Mouse (Mus musculus): Measurements from ENCODE around the gene Lrrc8c. TPM values are rescaled to one million over a fixed set of nuclear protein-coding genes. Genes with fewer than 3 reads are reported as not detected.

Lrrc8c gene
- polyA plus RNA-seq, 1 experiment from 2014 or later = 11.8 TPM

DNA sequence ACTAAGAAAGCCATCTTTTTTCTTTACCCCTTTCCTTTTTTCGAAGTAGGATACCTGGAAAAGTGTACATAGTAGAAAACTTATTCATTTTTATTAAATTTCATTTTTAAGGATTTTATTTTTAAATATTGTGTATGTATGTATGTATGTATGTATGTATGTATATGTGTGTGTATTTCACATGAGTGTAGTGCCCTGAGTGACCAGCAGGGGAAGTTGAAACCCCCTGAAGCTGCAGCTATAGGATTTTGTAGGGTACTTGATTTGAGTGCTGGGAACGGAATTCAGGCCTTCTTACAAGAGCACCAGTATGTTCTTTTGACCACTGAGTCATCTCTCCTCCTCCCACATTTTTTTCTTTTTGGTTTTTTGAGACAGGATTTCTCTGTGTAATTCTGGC lies 100.5 kb downstream of the Lrrc8c start:
- H3K4me3 ChIP-seq (ENCODE audit: low read depth, low read length) = no peak overlapping the region
- no peak overlapping the region for H3K27ac ChIP-seq (ENCODE audit: low read depth, low read length)
- H3K4me2 ChIP-seq (replicated peaks; ENCODE audit: low read depth) = no peak overlapping the region
- H3K9me3 ChIP-seq (ENCODE audit: control insufficient read depth) = no peaks in the 10 kb centered on the region
- H3K36me3 ChIP-seq (ENCODE audit: control insufficient read depth, insufficient read depth) = no peaks in the 10 kb centered on the region
- ATAC-seq = no peak
- no peak overlapping the region for H3K9ac ChIP-seq (ENCODE audit: low read depth, low read length)
- no peaks in the 10 kb centered on the region for H3K4me1 ChIP-seq (replicated peaks; ENCODE audit: control insufficient read depth, insufficient read depth, low read length)
- TF ChIP-seq CTCF (IDR thresholded peaks at IDR 0.05; ENCODE audit: low read depth) = peak; percentile 32
- 86% methylated on average over 2 of the region's 2 CpGs for WGBS
- no peaks in the 10 kb centered on the region for H3K27me3 ChIP-seq (replicated peaks; ENCODE audit: control insufficient read depth, insufficient read depth, low read length)

- Histone ChIP-seq H3K4me2 (replicated peaks; ENCODE audit: low read depth) (no peak overlapping the region), H3K9ac (ENCODE audit: low read depth, low read length) (no peak overlapping the region), H3K4me1 (replicated peaks; ENCODE audit: control insufficient read depth, insufficient read depth, low read length) (no peaks in the 10 kb centered on the region), H3K27ac (ENCODE audit: low read depth, low read length) (no peak overlapping the region), H3K36me3 (ENCODE audit: control insufficient read depth, insufficient read depth) (no peaks in the 10 kb centered on the region), H3K9me3 (ENCODE audit: control insufficient read depth) (no peaks in the 10 kb centered on the region), H3K4me3 (ENCODE audit: low read depth, low read length) (no peak overlapping the region), H3K27me3 (replicated peaks; ENCODE audit: control insufficient read depth, insufficient read depth, low read length) (no peaks in the 10 kb centered on the region)
- no peak for ATAC-seq
- 48% methylated on average over 6 of the region's 6 CpGs for WGBS
- no peak for TF ChIP-seq CTCF (IDR thresholded peaks at IDR 0.05; ENCODE audit: low read depth)
Measured at GRCm38 (mm10) chr5:105620505-105621116, 101.4 kb downstream of the Lrrc8c start.

DNA sequence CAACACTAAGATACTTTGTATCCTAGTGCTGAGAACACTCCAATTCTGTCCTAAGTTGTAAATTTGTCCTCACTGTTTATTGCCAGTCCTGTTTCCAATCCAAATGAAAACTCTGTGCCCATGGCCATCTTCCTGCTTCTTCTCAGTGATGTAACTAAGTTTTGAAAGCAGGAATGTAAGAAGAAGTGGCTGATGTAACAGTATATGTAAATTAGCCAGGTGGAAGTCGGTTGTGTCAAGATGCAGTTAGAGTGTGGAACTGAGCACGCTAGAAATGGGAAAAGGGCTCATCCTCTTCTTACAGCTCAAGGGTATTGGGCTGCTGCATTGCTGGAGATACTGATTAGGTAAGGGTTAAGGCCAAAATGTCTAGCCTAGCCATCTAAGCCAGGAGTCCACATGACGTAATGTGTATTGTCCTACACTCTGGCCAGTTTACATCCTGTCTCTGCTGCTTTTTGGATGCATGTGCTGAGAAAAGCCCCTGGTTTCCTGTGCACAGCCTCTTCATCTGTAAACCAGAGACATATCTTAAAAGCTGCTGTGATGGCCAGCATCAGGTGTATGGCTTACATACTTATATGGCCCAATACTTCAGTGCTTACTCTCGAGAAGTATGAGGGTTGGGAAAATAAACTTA lies 104.0 kb downstream of the Lrrc8c start:
- Histone ChIP-seq H3K27ac (ENCODE audit: low read depth, low read length) (no peak overlapping the region), H3K4me3 (ENCODE audit: low read depth, low read length) (no peak overlapping the region), H3K36me3 (ENCODE audit: control insufficient read depth, insufficient read depth) (no peaks in the 10 kb centered on the region), H3K9me3 (ENCODE audit: control insufficient read depth) (no peaks in the 10 kb centered on the region), H3K4me1 (replicated peaks; ENCODE audit: control insufficient read depth, insufficient read depth, low read length) (no peaks in the 10 kb centered on the region), H3K27me3 (replicated peaks; ENCODE audit: control insufficient read depth, insufficient read depth, low read length) (no peaks in the 10 kb centered on the region), H3K9ac (ENCODE audit: low read depth, low read length) (no peak overlapping the region), H3K4me2 (replicated peaks; ENCODE audit: low read depth) (no peak overlapping the region)
- no peak for TF ChIP-seq CTCF (IDR thresholded peaks at IDR 0.05; ENCODE audit: low read depth)
- no peak for ATAC-seq
- 54% methylated on average over 4 of the region's 4 CpGs for WGBS

DNA sequence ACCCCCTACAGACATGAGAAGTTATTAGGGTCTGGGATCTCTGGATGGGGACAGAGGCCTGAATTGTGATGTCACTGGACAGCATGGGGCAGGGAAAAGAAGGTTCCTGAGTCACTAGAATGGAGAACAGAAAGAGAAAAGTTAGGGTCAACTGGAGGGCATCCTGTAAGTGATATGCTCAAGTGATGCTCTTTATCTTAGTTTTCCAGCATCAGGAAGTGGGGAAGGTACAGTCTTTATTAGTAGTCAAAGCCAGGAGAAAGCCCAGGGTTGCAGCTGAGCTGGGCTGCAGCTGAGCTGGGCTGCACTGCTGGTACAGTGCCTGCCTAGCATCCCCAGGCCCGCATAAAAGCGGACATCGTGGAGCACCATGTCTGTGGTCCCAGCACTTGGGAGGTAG lies 105.1 kb downstream of the Lrrc8c start:
- no peak overlapping the region for H3K4me3 ChIP-seq (ENCODE audit: low read depth, low read length)
- H3K27me3 ChIP-seq (replicated peaks; ENCODE audit: control insufficient read depth, insufficient read depth, low read length) = no peaks in the 10 kb centered on the region
- no peak overlapping the region for H3K9ac ChIP-seq (ENCODE audit: low read depth, low read length)
- no peak for TF ChIP-seq CTCF (IDR thresholded peaks at IDR 0.05; ENCODE audit: low read depth)
- H3K9me3 ChIP-seq (ENCODE audit: control insufficient read depth) = no peaks in the 10 kb centered on the region
- WGBS = 87% methylated on average over 3 of the region's 3 CpGs
- no peaks in the 10 kb centered on the region for H3K4me1 ChIP-seq (replicated peaks; ENCODE audit: control insufficient read depth, insufficient read depth, low read length)
- no peak for ATAC-seq
- no peak overlapping the region for H3K4me2 ChIP-seq (replicated peaks; ENCODE audit: low read depth)
- H3K27ac ChIP-seq (ENCODE audit: low read depth, low read length) = no peak overlapping the region
- H3K36me3 ChIP-seq (ENCODE audit: control insufficient read depth, insufficient read depth) = no peaks in the 10 kb centered on the region

GRCm38 (mm10) chr5:105625504-105626150 lies 106.4 kb downstream of the Lrrc8c start:
- Histone ChIP-seq H3K4me2 (replicated peaks; ENCODE audit: low read depth) (no peak overlapping the region), H3K4me3 (ENCODE audit: low read depth, low read length) (no peak overlapping the region), H3K27me3 (replicated peaks; ENCODE audit: control insufficient read depth, insufficient read depth, low read length) (no peaks in the 10 kb centered on the region), H3K27ac (ENCODE audit: low read depth, low read length) (no peak overlapping the region), H3K9ac (ENCODE audit: low read depth, low read length) (no peak overlapping the region), H3K36me3 (ENCODE audit: control insufficient read depth, insufficient read depth) (no peaks in the 10 kb centered on the region), H3K4me1 (replicated peaks; ENCODE audit: control insufficient read depth, insufficient read depth, low read length) (no peaks in the 10 kb centered on the region), H3K9me3 (ENCODE audit: control insufficient read depth) (no peaks in the 10 kb centered on the region)
- ATAC-seq = no peak
- TF ChIP-seq CTCF (IDR thresholded peaks at IDR 0.05; ENCODE audit: low read depth) = no peak
- 69% methylated on average over 8 of the region's 8 CpGs for WGBS

GRCm38 (mm10) chr5:105626355-105626754 lies 107.2 kb downstream of the Lrrc8c start:
- 59% methylated on average over 3 of the region's 3 CpGs for WGBS
- no peaks in the 10 kb centered on the region for H3K36me3 ChIP-seq (ENCODE audit: control insufficient read depth, insufficient read depth)
- H3K9me3 ChIP-seq (ENCODE audit: control insufficient read depth) = no peaks in the 10 kb centered on the region
- H3K9ac ChIP-seq (ENCODE audit: low read depth, low read length) = no peak overlapping the region
- no peaks in the 10 kb centered on the region for H3K4me1 ChIP-seq (replicated peaks; ENCODE audit: control insufficient read depth, insufficient read depth, low read length)
- no peak overlapping the region for H3K4me2 ChIP-seq (replicated peaks; ENCODE audit: low read depth)
- no peak overlapping the region for H3K27ac ChIP-seq (ENCODE audit: low read depth, low read length)
- no peak for TF ChIP-seq CTCF (IDR thresholded peaks at IDR 0.05; ENCODE audit: low read depth)
- H3K27me3 ChIP-seq (replicated peaks; ENCODE audit: control insufficient read depth, insufficient read depth, low read length) = no peaks in the 10 kb centered on the region
- no peak for ATAC-seq
- H3K4me3 ChIP-seq (ENCODE audit: low read depth, low read length) = no peak overlapping the region
